15 mouse cellular contexts compared by ENCODE assay signal in the genomic region with DNA sequence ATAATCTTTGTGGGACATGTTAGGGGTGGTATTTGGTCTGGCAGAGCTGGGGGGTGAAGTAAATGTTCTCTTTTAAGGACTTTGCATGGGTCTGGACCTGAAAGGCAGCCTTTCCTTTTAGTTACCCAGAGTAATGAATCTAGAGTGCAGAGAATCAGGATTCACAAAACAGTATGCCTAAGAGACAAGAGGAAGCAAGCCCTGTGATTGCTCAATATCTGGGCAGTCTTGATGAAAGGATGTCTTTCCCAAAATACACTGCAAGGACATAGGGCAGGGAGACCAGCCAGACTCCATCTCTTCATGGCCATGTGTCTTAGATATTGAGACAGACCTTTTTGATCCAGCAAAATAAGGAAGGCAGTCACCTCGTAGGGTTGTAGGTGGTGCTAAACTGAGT.
DNase-seq lines count a peak whose midpoint lies in the region; ATAC-seq and TF ChIP-seq lines count a peak whose summit lies in the region.
"Had no signal": no experiment of that assay in that cellular context is flagged by ENCODE, and none has a peak within 500 bp of the region (broad histone marks: within the 10 kb centered on the region; RNA-seq: fewer than 3 reads in every experiment).

No protein-coding gene starts in this region.

- H3K79me2 ChIP-seq in heart, adult 2 months (replicated peaks; ENCODE audit: control insufficient read depth, insufficient read depth, low read length), result no peaks in the 10 kb centered on the region

- H3K4me3 ChIP-seq in heart, adult 2 months, result no peak overlapping the region

- H3K27me3 ChIP-seq in heart, adult 2 months (ENCODE audit: control insufficient read depth, insufficient read depth, low read length), result no peaks in the 10 kb centered on the region
- H3K27me3 ChIP-seq: CH12.LX had no signal

- H3K27ac ChIP-seq in heart, adult 2 months, result peak overlapping the region; percentile 81
- H3K27ac ChIP-seq: kidney, postnatal 0 days; liver, embryonic 14.5 days had no signal

- TF ChIP-seq EP300 in heart, adult 2 months (IDR thresholded peaks at IDR 0.05; ENCODE audit: insufficient read depth, low read depth, low read length), result no peak

- no peak for DNase-seq in frontal cortex, postnatal 10 days (ENCODE audit: low spot score in 2 of 2)
- peak in 1 of 2 experiments; percentile 61 for DNase-seq in heart, adult 2 months
- DNase-seq in heart, postnatal 36 days, result no peak
- DNase-seq in ovary, adult 18-20 months (ENCODE audit: low spot score), result peak; percentile 7
- DNase-seq in ovary, postnatal 10 days (ENCODE audit: low spot score), result no peak
- no peak for DNase-seq in right cerebral cortex, adult 2 months (ENCODE audit: low spot score in 2 of 2)
- DNase-seq: kidney, adult 11 months; retina, postnatal 1 day; thymus, postnatal 25 days had no signal

- TF ChIP-seq POLR2A in heart, adult 2 months (IDR thresholded peaks at IDR 0.05; ENCODE audit: insufficient read depth, low read depth, low read length), result no peak

- H3K9ac ChIP-seq in heart, adult 2 months (ENCODE audit: low read depth, low read length), result no peak overlapping the region
- H3K9ac ChIP-seq: liver, embryonic 14.5 days had no signal

- H3K4me1 ChIP-seq in heart, adult 2 months (ENCODE audit: control insufficient read depth, insufficient read depth, low read length), result no peaks in the 10 kb centered on the region; the same call in 1 of the 2 replicates

- 0 out of 2 replicates have a peak, but pooled peaks have one; percentile 23 for ATAC-seq in frontal cortex, adult (ENCODE audit: low TSS enrichment)
- ATAC-seq: forebrain, embryonic 14.5 days; midbrain, embryonic 16.5 days had no signal

- TF ChIP-seq CTCF in heart, adult 2 months (IDR thresholded peaks at IDR 0.05), result no peak

- 38% methylated on average over 1 of the region's 1 CpGs for WGBS in heart, adult 2 months

- intact Hi-C loops in heart, adult 2 months (cut with DNase I), result loop anchor here (5.0 kb wide), 1 partner anchor 37 kb away; no protein-coding TSS in a partner anchor
- intact Hi-C loops in heart, postnatal 36 days (cut with DNase I), result loop anchor here (5.0 kb wide), 1 partner anchor 37 kb away; no protein-coding TSS in a partner anchor

- peaks cover 2% of the 10 kb centered on the region; the same call in 1 of the 2 replicates for H3K36me3 ChIP-seq in heart, adult 2 months (ENCODE audit: control insufficient read depth, insufficient read depth, low read length)
